Mouse (Mus musculus): Measurements from ENCODE around the gene Anks6. TPM values are rescaled to one million over a fixed set of nuclear protein-coding genes. Genes with fewer than 3 reads are reported as not detected.

Anks6 gene
- polyA plus RNA-seq (2015; fragmentation: Nextera tagmentation; extraction: Ambion mirVana), result 3.7 and 5.1 TPM in 2 replicates

- Histone ChIP-seq H3K9me3 (no peaks in the 10 kb centered on the region), H3K4me1 (replicated peaks) (peaks cover 20% of the 10 kb centered on the region), H3K27ac (replicated peaks) (peak within 1 kb of the TSS; percentile 90), H3K9ac (peak within 1 kb of the TSS; percentile 80), H3K36me3 (no peaks in the 10 kb centered on the region), H3K4me3 (peak within 1 kb of the TSS; percentile 85), H3K27me3 (no peaks in the 10 kb centered on the region), H3K4me2 (peak within 1 kb of the TSS; percentile 70)
- peak; percentile 91 for ATAC-seq (ENCODE audit: low FRiP score, low read depth)
- under 1% methylated on average over 86 of the region's 86 CpGs for WGBS
Observed at GRCm38 (mm10) chr4:47056791-47057509, at the start of gene Anks6. Anks6 (minus strand) TSS chr4:47057427.

- H3K4me2 ChIP-seq, result no peak overlapping the region
- no peaks in the 10 kb centered on the region for H3K4me1 ChIP-seq (replicated peaks)
- ATAC-seq (ENCODE audit: low FRiP score, low read depth), result no peak
- H3K27me3 ChIP-seq, result no peaks in the 10 kb centered on the region
- H3K27ac ChIP-seq (replicated peaks), result no peak overlapping the region
- H3K9me3 ChIP-seq, result no peaks in the 10 kb centered on the region
- no peak overlapping the region for H3K9ac ChIP-seq
- no peak overlapping the region for H3K4me3 ChIP-seq
- WGBS, result 93% methylated on average over 10 of the region's 10 CpGs
- H3K36me3 ChIP-seq, result no peaks in the 10 kb centered on the region
Observed at GRCm38 (mm10) chr4:47103561-47103960, 46.3 kb upstream of the Anks6 start.

GRCm38 (mm10) chr4:47093647-47094046 lies 36.4 kb upstream of the Anks6 start:
- H3K27ac ChIP-seq (replicated peaks), result no peak overlapping the region
- H3K4me3 ChIP-seq, result no peak overlapping the region
- no peaks in the 10 kb centered on the region for H3K9me3 ChIP-seq
- H3K9ac ChIP-seq, result no peak overlapping the region
- 19% methylated on average over 6 of the region's 6 CpGs for WGBS
- ATAC-seq (ENCODE audit: low FRiP score, low read depth), result no peak
- peaks cover 14% of the 10 kb centered on the region for H3K4me1 ChIP-seq (replicated peaks)
- no peaks in the 10 kb centered on the region for H3K36me3 ChIP-seq
- H3K27me3 ChIP-seq, result peaks cover 29% of the 10 kb centered on the region
- H3K4me2 ChIP-seq, result 0 out of 2 replicates have a peak overlapping the region, but pooled peaks have one; percentile 99

- no peak overlapping the region; the same call in 1 of the 2 replicates for H3K4me3 ChIP-seq
- no peak for ATAC-seq (ENCODE audit: low FRiP score, low read depth)
- 24% methylated on average over 9 of the region's 9 CpGs for WGBS
- H3K9ac ChIP-seq, result no peak overlapping the region
- H3K36me3 ChIP-seq, result no peaks in the 10 kb centered on the region
- H3K27ac ChIP-seq (replicated peaks), result no peak overlapping the region
- H3K4me2 ChIP-seq, result peak overlapping the region; percentile 99
- H3K9me3 ChIP-seq, result no peaks in the 10 kb centered on the region
- peaks cover 14% of the 10 kb centered on the region for H3K4me1 ChIP-seq (replicated peaks)
- H3K27me3 ChIP-seq, result peaks cover 29% of the 10 kb centered on the region
Observed at GRCm38 (mm10) chr4:47093161-47093560, 35.9 kb upstream of the Anks6 start.

- peak overlapping the region; percentile 71 for H3K9ac ChIP-seq
- peaks cover 29% of the 10 kb centered on the region for H3K27me3 ChIP-seq
- peak; percentile 49; the same call in 1 of the 2 replicates for ATAC-seq (ENCODE audit: low FRiP score, low read depth)
- H3K27ac ChIP-seq (replicated peaks), result no peak overlapping the region
- peaks cover 14% of the 10 kb centered on the region for H3K4me1 ChIP-seq (replicated peaks)
- H3K9me3 ChIP-seq, result no peaks in the 10 kb centered on the region
- no peaks in the 10 kb centered on the region for H3K36me3 ChIP-seq
- H3K4me2 ChIP-seq, result peak overlapping the region; percentile 99
- H3K4me3 ChIP-seq, result peak overlapping the region; percentile 77
- WGBS, result under 1% methylated on average over 21 of the region's 21 CpGs
Observed at GRCm38 (mm10) chr4:47092387-47093021, 35.3 kb upstream of the Anks6 start.

- H3K36me3 ChIP-seq, result no peaks in the 10 kb centered on the region
- H3K27ac ChIP-seq (replicated peaks), result no peak within 1 kb of the TSS
- H3K9me3 ChIP-seq, result no peaks in the 10 kb centered on the region
- H3K9ac ChIP-seq, result peak within 1 kb of the TSS; percentile 71
- peak within 1 kb of the TSS; percentile 77 for H3K4me3 ChIP-seq
- peaks cover 29% of the 10 kb centered on the region for H3K27me3 ChIP-seq
- peak within 1 kb of the TSS; percentile 99 for H3K4me2 ChIP-seq
- WGBS, result 2% methylated on average over 72 of the region's 74 CpGs
- peaks cover 14% of the 10 kb centered on the region for H3K4me1 ChIP-seq (replicated peaks)
- peak; percentile 78 for ATAC-seq (ENCODE audit: low FRiP score, low read depth)
Observed at GRCm38 (mm10) chr4:47091493-47092386, 34.5 kb upstream of the Anks6 start, which contains the start of gene Galnt12. Galnt12 (plus strand) TSS chr4:47091909.

GRCm38 (mm10) chr4:47088671-47089070 lies 31.4 kb upstream of the Anks6 start:
- 89% methylated on average over 7 of the region's 7 CpGs for WGBS
- no peak overlapping the region for H3K4me2 ChIP-seq

GRCm38 (mm10) chr4:47083824-47084223 lies 26.6 kb upstream of the Anks6 start:
- Histone ChIP-seq H3K9me3 (no peaks in the 10 kb centered on the region), H3K36me3 (no peaks in the 10 kb centered on the region), H3K4me2 (no peak overlapping the region), H3K27ac (replicated peaks) (no peak overlapping the region), H3K9ac (no peak overlapping the region), H3K4me1 (replicated peaks) (no peaks in the 10 kb centered on the region), H3K27me3 (no peaks in the 10 kb centered on the region), H3K4me3 (no peak overlapping the region)
- 94% methylated on average over 7 of the region's 7 CpGs for WGBS
- ATAC-seq (ENCODE audit: low FRiP score, low read depth), result no peak

More at GRCm38 (mm10) chr4:47088671-47089070, 31.4 kb upstream of the Anks6 start:
- H3K9me3 ChIP-seq, result no peaks in the 10 kb centered on the region
- no peak overlapping the region for H3K9ac ChIP-seq
- peaks cover 12% of the 10 kb centered on the region for H3K27me3 ChIP-seq
- H3K27ac ChIP-seq (replicated peaks), result no peak overlapping the region
- H3K36me3 ChIP-seq, result no peaks in the 10 kb centered on the region
- H3K4me1 ChIP-seq (replicated peaks), result peaks cover 14% of the 10 kb centered on the region
- no peak for ATAC-seq (ENCODE audit: low FRiP score, low read depth)
- H3K4me3 ChIP-seq, result no peak overlapping the region

- H3K4me1 ChIP-seq (replicated peaks), result no peaks in the 10 kb centered on the region
- no peaks in the 10 kb centered on the region for H3K36me3 ChIP-seq
- no peak for ATAC-seq (ENCODE audit: low FRiP score, low read depth)
- H3K4me2 ChIP-seq, result no peak overlapping the region
- no peak overlapping the region for H3K9ac ChIP-seq
- H3K9me3 ChIP-seq, result no peaks in the 10 kb centered on the region
- H3K27me3 ChIP-seq, result no peaks in the 10 kb centered on the region
- H3K27ac ChIP-seq (replicated peaks), result no peak overlapping the region
- no peak overlapping the region for H3K4me3 ChIP-seq
- WGBS, result 95% methylated on average over 4 of the region's 4 CpGs
Observed at GRCm38 (mm10) chr4:47080647-47081010, 23.4 kb upstream of the Anks6 start.

- Histone ChIP-seq H3K27me3 (no peaks in the 10 kb centered on the region), H3K9ac (no peak overlapping the region), H3K4me2 (no peak overlapping the region), H3K27ac (replicated peaks) (no peak overlapping the region), H3K4me1 (replicated peaks) (no peaks in the 10 kb centered on the region), H3K9me3 (no peaks in the 10 kb centered on the region), H3K4me3 (no peak overlapping the region), H3K36me3 (no peaks in the 10 kb centered on the region)
- 91% methylated on average over 17 of the region's 17 CpGs for WGBS
- ATAC-seq (ENCODE audit: low FRiP score, low read depth), result no peak
Observed at GRCm38 (mm10) chr4:47079997-47080646, 22.9 kb upstream of the Anks6 start.

- H3K9me3 ChIP-seq, result no peaks in the 10 kb centered on the region
- H3K4me1 ChIP-seq (replicated peaks), result no peaks in the 10 kb centered on the region
- 44% methylated on average over 2 of the region's 2 CpGs for WGBS
- no peak overlapping the region for H3K27ac ChIP-seq (replicated peaks)
- ATAC-seq (ENCODE audit: low FRiP score, low read depth), result no peak
- H3K4me3 ChIP-seq, result no peak overlapping the region
- H3K4me2 ChIP-seq, result no peak overlapping the region
- no peaks in the 10 kb centered on the region for H3K27me3 ChIP-seq
- no peak overlapping the region for H3K9ac ChIP-seq
- H3K36me3 ChIP-seq, result no peaks in the 10 kb centered on the region
Observed at GRCm38 (mm10) chr4:47075054-47075453, 17.8 kb upstream of the Anks6 start.
